Mouse (Mus musculus): ENCODE measurements around the gene Tmem94.
"Not testable (repeated sequence)": the region's sequence is repeated elsewhere in the genome, so short reads cannot be mapped to it uniquely, and the experiment has no call there.

The Tmem94 gene

GRCm38 (mm10) chr11:115765103-115765606 is at the start of gene Tmem94:
TSS of gene Tmem94 (plus strand) at chr11:115765433.
- in situ Hi-C loops (cut with MboI, MseI), result loop anchor here (5.0 kb wide), 1 partner anchor 642 kb away; no protein-coding TSS in a partner anchor

- in situ Hi-C loops (cut with MboI, MseI), result loop anchor here (10.0 kb wide), 1 partner anchor 552 kb away; the partner anchor contains the start of gene Slc9a3r1
Measured at GRCm38 (mm10) chr11:115716410-115717338, 48.6 kb upstream of the Tmem94 start.

GRCm38 (mm10) chr11:115717660-115718390 is 47.4 kb upstream of the Tmem94 start:
- in situ Hi-C loops (cut with MboI, MseI), result loop anchor here (10.0 kb wide), 1 partner anchor 553 kb away; the partner anchor contains the start of gene Slc9a3r1

- in situ Hi-C loops (cut with MboI, MseI), result no loop called here
Measured at GRCm38 (mm10) chr11:115722638-115723037, 42.6 kb upstream of the Tmem94 start.

- in situ Hi-C loops (cut with MboI, MseI), result no loop called here
Measured at GRCm38 (mm10) chr11:115723231-115723630, 42.0 kb upstream of the Tmem94 start.

GRCm38 (mm10) chr11:115734041-115734686 is 31.1 kb upstream of the Tmem94 start:
- in situ Hi-C loops (cut with MboI, MseI), result no loop called here

GRCm38 (mm10) chr11:115737608-115738208 is 27.5 kb upstream of the Tmem94 start:
- in situ Hi-C loops (cut with MboI, MseI), result no loop called here

- in situ Hi-C loops (cut with MboI, MseI), result no loop called here
Measured at GRCm38 (mm10) chr11:115738275-115738885, 26.9 kb upstream of the Tmem94 start.

- in situ Hi-C loops (cut with MboI, MseI), result no loop called here
Measured at GRCm38 (mm10) chr11:115741070-115741469, 24.2 kb upstream of the Tmem94 start.

- in situ Hi-C loops (cut with MboI, MseI), result no loop called here
Measured at GRCm38 (mm10) chr11:115742926-115743325, 22.3 kb upstream of the Tmem94 start.

- in situ Hi-C loops (cut with MboI, MseI), result no loop called here
Measured at GRCm38 (mm10) chr11:115744385-115744784, 20.8 kb upstream of the Tmem94 start.

- in situ Hi-C loops (cut with MboI, MseI), result no loop called here
Measured at GRCm38 (mm10) chr11:115746109-115746508, 19.1 kb upstream of the Tmem94 start.

GRCm38 (mm10) chr11:115746762-115747161 is 18.5 kb upstream of the Tmem94 start:
- in situ Hi-C loops (cut with MboI, MseI), result no loop called here

GRCm38 (mm10) chr11:115747351-115747750 is 17.9 kb upstream of the Tmem94 start:
- in situ Hi-C loops (cut with MboI, MseI), result no loop called here

GRCm38 (mm10) chr11:115749834-115750233 is 15.4 kb upstream of the Tmem94 start:
- in situ Hi-C loops (cut with MboI, MseI), result no loop called here

GRCm38 (mm10) chr11:115751725-115752124 is 13.5 kb upstream of the Tmem94 start:
- in situ Hi-C loops (cut with MboI, MseI), result no loop called here

- in situ Hi-C loops (cut with MboI, MseI), result no loop called here
Measured at GRCm38 (mm10) chr11:115752653-115753052, 12.6 kb upstream of the Tmem94 start.

GRCm38 (mm10) chr11:115753485-115753884 is 11.7 kb upstream of the Tmem94 start:
- in situ Hi-C loops (cut with MboI, MseI), result no loop called here

GRCm38 (mm10) chr11:115762176-115762575 is 3.1 kb upstream of the Tmem94 start:
- in situ Hi-C loops (cut with MboI, MseI), result not testable (repeated sequence)

GRCm38 (mm10) chr11:115764698-115765097 is 535 bp upstream of the Tmem94 start:
- in situ Hi-C loops (cut with MboI, MseI), result loop anchor here (5.0 kb wide), 1 partner anchor 643 kb away; no protein-coding TSS in a partner anchor
